Mouse (Mus musculus) adrenal gland, adult 2 months (tissue): ENCODE data around the gene Gsk3a. TPM values are rescaled to one million over a fixed set of nuclear protein-coding genes. Genes with fewer than 3 reads are reported as not detected.
"Not testable (repeated sequence)": the region's sequence is repeated elsewhere in the genome, so short reads cannot be mapped to it uniquely, and the experiment has no call there.

Experiments used
- DNase-seq: peaks from one replicate; pipeline ENCODE4 v3.0.0; 2021
- polyA plus RNA-seq: library from polyadenylated mRNA; depleted of rRNA; stranded (reverse); fragments of >200 nt; gene quantifications from 2 replicates; pipeline ENCODE4 v1.2.3, GENCODE M21; 2012
- total RNA-seq, 2 experiments: library from RNA; stranded (reverse); gene quantifications; 2 replicates each; pipeline ENCODE4 v1.2.3; 2021

Gene Gsk3a
- total and polyA plus RNA-seq, 3 experiments = 98.9 to 150 (median 107) TPM

- DNase-seq = no peak
Observed at GRCm38 (mm10) chr7:25273259-25274241, 35.9 kb upstream of the Gsk3a start.

GRCm38 (mm10) chr7:25272445-25273258 lies 35.0 kb upstream of the Gsk3a start:
- no peak for DNase-seq

DNA sequence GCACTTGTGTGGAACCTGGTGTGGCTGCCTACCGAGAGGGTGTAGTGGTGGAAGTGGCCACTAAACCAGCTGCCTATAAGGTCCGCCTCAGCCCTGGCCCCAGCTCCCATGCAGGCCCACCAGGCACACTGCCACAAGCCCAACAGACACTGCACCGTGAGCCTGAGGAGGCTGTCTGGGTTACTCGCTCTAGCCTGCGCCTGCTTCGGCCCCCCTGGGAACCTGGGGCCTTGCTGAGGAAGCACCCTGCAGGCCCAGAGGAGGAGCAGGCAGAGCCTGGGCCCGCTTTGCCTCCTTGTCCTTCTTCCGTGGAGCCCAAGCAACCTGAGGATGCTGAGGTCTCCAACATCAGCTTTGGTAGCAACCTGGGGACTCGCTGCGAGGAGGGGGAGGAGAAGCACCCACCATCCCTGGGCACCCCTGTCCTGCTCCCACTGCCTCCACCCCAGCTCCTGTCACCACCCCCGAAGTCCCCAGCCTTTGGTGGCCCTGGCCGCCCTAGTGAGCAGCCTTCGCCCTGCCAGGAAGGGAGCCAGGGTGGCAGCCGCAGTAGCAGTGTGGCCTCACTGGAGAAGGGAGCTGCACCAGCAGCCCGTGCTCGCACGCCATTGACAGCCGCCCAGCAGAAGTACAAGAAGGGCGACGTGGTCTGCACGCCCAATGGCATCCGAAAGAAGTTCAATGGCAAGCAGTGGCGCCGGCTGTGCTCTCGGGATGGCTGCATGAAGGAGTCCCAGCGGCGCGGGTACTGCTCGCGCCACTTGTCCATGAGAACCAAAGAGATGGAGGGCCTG lies 34.2 kb upstream of the Gsk3a start:
- DNase-seq = no peak

DNA sequence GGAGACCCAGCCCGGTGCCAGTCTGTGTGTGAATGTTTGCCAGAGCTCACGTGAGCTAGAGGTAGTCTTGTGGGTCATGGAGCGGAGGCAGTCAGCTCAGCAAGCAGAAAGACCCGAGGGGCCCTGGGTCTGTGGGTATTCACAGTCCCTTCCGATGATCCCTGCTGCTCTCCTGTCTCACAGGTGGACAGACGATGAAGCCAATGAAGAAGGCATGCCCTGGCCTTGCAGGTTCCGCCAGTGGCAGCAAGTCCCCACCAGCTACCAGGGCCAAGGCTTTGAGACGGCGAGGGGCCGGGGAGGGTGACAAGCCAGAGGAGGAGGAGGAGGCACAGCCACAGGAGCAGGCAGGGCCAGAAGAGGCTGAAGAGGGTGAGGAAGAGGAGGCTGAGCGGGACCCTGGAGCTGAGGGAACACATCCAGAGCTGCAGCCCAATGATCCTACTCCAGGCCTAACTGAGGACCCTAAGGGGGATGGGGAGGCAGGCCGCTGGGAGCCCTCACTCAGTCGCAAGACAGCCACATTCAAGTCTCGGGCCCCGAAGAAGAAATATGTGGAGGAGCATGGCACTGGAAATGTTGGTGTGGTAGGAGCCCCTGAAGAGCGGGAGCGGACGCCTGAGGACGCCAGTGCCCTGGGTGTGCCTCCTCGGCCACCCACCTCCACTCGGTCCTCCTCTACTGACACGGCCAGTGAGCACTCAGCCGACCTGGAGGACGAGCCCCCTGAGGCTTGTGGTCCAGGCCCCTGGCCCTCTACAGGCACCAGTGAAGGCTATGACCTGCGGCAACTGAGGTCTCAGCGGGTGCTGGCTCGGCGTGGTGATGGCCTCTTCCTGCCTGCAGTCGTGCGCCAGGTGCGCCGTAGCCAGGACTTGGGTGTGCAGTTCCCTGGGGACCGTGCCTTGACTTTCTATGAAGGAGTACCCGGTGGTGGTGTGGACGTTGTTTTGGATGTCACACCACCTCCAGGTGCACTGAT lies 33.3 kb upstream of the Gsk3a start:
- DNase-seq = peak; percentile 8

DNA sequence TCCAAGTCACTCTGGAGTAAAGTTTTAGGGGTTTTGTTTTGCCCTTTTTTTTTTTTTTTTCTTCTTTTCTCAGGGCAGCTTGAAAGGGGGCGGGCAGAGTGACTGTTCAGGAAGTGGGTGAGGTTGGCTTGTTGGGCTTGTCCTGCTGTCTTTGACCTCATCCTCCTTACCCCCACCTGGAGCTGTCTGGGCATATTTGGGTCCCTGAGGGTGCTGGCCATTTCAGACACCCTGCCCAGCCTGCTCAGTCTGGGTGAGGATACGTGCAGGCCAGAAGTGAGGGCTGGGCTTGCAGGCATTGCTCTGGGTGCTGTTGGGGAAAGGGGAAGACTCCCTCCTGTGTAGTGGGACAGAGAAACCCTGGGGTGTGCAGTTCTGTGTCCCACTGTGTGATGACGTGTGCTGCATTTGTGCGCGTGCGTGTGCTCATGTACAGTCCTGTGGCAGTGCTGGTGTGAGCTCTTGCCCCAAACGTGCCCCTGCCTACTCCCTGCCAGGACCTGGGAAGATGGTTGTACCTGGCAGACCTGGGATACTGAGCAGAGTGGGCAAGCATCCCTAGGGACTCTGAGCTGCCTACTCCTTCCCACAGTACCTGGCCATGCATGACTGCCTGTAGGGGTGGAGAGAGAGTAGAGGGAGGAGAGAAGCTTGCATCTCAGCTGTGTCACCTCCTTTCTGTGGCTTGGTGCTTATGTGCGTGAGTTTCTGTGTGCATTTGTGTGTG lies 32.1 kb upstream of the Gsk3a start:
- peak; percentile 10 for DNase-seq

DNA sequence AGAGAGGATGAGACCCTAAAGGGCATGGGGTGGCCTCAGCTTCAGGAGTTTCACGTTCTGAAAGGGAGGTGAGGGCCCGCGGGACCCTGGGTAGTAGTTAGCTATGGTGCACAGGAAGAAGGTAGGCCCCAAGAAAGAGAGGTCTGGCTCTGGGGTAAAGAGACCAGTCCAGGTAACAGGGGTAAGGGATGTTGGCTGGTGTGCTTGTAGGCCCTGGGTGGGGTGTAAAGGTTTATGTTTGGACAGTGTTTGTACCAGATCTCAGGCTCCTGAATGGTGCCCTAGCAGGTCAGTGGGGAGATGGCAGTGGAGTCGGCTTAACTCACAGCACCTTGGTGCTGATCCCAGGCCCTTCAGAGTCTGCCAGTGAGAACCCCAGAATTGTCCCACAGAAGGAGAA lies 31.4 kb upstream of the Gsk3a start:
- peak; percentile 26 for DNase-seq

DNA sequence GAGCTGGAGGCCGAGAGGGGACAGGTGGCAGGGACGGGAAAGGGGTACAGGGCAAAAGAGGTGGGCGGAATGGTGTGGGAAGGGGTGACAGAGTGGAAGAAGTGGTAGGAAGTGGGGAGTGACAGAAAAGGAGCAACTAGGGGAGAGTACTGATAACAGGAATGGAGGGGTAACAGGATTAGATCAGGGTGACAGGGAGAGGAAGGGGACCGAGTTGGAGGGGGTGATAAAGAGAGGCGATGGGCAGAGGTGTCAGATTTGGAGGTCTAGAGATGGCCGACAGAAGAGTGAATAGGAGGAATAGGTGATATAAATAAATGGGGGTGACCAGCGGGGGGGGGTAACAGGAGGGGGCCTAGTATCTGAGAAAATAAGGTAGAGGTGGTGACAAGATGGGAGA lies 30.9 kb upstream of the Gsk3a start:
- DNase-seq = no peak

DNA sequence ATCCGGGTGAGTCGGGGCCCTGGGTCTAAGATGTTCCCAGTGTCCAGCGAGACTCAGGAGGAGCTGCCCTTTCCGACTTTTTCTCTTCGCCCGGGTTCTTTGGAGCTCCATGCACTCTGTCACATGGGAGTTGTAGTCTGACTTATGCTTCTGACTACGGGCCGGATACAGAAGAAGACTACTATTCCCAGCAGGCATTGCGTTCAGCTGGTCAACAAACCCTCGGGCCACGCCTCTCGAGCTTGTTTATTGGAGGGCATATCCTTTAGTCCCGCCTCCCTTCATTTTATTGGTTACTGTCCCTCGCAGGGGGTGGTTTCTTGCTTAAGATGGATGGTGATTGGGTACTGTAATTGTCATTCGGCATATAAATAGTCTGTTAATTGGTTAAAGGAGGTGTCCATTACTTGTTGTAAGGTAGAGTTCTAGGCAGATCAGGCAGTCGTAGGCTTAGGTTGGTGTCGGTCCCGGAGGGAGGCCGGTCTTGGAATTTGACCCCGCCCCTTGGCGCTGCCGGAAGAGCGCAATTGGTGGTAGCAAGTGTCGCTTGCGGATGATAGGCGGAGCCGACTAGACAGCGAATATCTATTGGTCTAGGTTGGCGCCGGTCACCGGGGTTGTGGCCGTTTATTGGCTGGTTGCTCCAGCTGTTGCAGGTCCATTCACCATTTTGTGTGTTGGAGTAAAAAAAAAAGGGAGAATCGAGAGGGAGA lies 30.3 kb upstream of the Gsk3a start:
- peak; percentile 99 for DNase-seq

DNA sequence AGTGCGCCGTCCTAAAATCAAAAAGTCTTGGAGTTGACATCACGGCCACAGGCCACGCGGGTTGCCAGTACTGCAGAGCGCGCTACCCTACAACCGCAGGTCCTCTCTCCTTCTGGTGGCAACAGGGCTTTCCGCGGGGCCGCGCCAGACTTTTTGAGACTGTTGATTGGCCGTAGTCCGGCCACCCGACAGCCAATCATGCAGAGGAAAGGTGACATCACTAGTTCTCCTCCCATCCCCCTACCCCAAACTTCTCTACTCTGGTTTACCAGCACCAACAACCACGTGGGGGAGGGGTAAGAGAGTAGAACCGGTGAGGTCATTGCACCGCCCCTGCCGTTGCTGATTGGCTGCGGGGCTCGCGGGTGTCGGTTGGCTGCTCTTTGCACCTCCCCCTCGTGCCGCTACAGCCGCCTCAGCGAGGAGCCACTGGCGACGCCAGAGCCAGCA lies 29.7 kb upstream of the Gsk3a start, which contains the start of gene Cic:
Gene Cic (plus strand): TSS at position 404 of the 450 bp plus-strand sequence.
- DNase-seq = peak; percentile 100

- DNase-seq = no peak
Observed at GRCm38 (mm10) chr7:25266180-25266962, 28.7 kb upstream of the Gsk3a start.

GRCm38 (mm10) chr7:25265743-25266142 lies 28.1 kb upstream of the Gsk3a start:
- not testable (repeated sequence) for DNase-seq

GRCm38 (mm10) chr7:25263968-25264870 lies 26.6 kb upstream of the Gsk3a start:
- no peak for DNase-seq

- DNase-seq = no peak
Observed at GRCm38 (mm10) chr7:25261896-25262295, 24.2 kb upstream of the Gsk3a start.

DNA sequence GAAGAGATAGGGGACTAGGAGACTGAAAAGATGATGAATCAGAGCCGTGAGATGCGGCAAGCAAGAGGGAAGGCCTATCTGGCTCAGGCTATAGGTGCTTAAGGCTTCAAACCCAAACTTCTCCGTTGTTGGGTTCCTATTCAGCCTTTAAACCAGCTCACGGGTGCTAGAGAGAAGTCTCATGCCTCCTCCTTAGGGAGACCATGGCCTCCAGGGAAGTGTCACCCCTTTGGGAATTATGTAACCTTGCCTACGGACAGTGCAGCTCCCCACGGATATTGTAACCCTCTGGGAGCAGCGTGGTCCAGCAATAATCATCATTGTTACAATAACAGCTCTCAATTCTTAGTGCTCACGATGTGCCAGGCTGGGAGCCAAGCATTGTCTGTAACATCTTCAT lies 14.2 kb upstream of the Gsk3a start:
- no peak for DNase-seq

DNA sequence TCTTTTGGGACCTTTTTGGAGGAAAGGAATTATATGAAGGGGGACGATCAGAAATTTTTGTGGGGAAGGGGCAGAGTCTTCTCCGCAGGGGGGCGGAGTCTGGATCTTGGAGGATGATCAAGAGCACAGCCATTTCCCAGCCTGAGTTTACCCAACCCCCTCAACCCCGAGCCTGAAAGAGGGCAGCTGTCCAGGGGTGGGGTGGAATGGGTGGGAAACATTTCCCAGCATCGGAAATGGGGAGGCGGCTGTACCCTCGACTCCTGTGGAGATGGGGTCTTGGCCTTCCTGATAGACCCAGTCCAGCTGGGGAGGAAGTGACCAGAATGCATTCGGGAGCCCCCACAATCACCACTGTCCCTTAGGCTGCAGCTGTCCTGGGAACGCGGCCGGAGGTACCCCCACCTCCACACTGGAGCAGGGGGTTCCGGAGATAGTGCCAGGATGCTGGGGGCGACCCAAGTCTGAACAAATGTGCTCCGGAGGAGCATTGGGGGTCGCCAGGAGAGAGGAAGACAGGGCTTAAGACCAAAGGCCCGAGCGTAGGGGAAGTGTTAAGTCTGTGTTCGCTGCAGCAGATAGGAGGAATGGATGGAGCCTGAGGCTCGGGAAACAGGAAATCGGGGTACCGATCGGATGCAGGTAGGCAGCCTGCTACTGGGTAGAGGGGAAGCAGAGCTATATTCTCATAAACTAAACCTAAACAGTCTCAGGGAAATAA lies 13.6 kb upstream of the Gsk3a start:
- peak; percentile 56 for DNase-seq

DNA sequence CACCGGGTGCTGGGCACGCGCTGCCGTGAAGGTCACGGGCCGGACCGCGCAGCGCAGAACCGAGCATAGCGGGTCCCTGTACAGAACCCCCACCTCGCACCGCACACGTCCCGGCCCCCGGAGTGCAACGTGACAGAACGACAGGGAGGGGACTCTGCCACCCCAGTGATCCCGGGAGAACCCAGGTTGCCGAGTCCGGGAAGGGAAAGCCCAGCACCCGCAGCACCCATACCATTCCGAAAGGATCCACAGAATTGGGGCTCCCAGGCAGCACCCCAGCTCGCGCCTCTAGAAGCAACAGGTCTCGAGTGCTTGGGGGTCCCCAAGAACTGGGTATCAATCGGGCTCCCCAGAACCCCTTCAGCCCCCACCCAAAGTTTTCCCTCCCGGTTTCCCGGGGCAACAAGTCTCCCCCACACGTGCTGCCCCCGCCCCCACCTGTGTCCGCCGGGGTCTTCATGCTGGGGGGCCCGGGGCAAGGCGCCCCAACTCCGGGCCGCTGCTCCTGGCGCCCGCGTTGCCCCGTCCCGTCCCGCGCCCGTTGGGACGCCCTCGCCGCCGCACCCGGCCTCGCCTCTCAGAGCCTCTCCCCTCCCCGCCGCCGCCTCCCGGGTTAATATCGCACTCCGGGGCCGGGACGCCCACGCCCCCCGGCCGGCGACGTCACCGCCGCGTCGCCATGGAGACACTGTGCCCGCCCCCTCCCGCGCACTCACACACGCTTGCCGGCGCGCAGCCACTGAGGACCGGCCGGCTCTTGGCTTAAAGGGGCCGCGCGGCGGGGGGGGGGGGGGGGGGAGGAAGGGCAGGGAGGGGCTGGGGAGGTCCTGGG lies 12.7 kb upstream of the Gsk3a start, which contains the start of gene Erf:
Gene Erf (minus strand): TSS at position 621 of the 832 bp plus-strand sequence.
- DNase-seq = peak; percentile 98
